Mouse (Mus musculus) liver, embryonic 15.5 days (tissue): ENCODE measurements around the gene Bud23. TPM values are rescaled to one million over a fixed set of nuclear protein-coding genes. Genes with fewer than 3 reads are reported as not detected.
A peak's percentile ranks its signal among the peaks of the same experiment; 100 is the strongest.

Experiments used
- ATAC-seq: fragments of 200-750 bp; cut with Nextera tagmentation; 2 replicates; pipeline ENCODE4 v1.8.0; 2017; ENCODE audit warnings: moderate number of reproducible peaks, mild to moderate bottlenecking, moderate library complexity; ENCODE audit not compliant: insufficient read depth
- H3K27ac ChIP-seq: fragments of 300-500 bp; sonication (generic); replicated peaks from 2 replicates; pipeline ENCODE4 v1.5.1; 2015; ENCODE audit warnings: mild to moderate bottlenecking, inconsistent platforms
- H3K27me3 ChIP-seq: fragments of 300-500 bp; sonication (generic); 2 replicates; pipeline ENCODE4 v1.6.1; 2015; ENCODE audit warnings: mild to moderate bottlenecking, inconsistent platforms
- H3K36me3 ChIP-seq: fragments of 300-500 bp; sonication (generic); replicated peaks from 2 replicates; pipeline ENCODE4 v1.6.1; 2015; ENCODE audit warnings: moderate library complexity, mild to moderate bottlenecking, inconsistent platforms
- H3K4me1 ChIP-seq: fragments of 300-500 bp; sonication (generic); replicated peaks from 2 replicates; pipeline ENCODE4 v1.6.1; 2015; ENCODE audit warnings: inconsistent platforms
- H3K4me2 ChIP-seq: fragments of 300-500 bp; sonication (generic); 2 replicates; pipeline ENCODE4 v1.6.1; 2015; ENCODE audit warnings: moderate library complexity, mild to moderate bottlenecking, inconsistent platforms
- H3K4me3 ChIP-seq: fragments of 300-500 bp; sonication (generic); replicated peaks from 2 replicates; pipeline ENCODE4 v1.5.1; 2015; ENCODE audit warnings: mild to moderate bottlenecking, inconsistent platforms
- H3K9ac ChIP-seq: fragments of 300-500 bp; sonication (generic); 2 replicates; pipeline ENCODE4 v1.6.1; 2015; ENCODE audit warnings: moderate library complexity, mild to moderate bottlenecking, inconsistent platforms
- H3K9me3 ChIP-seq: fragments of 300-500 bp; sonication (generic); replicated peaks from 2 replicates; pipeline ENCODE4 v1.6.1; 2016; ENCODE audit warnings: inconsistent platforms
- WGBS: fragments of 180-500 bp; shearing (Covaris S2); methylation state at CpG from one replicate; pipeline ENCODE4 v1.1.7; 2015; ENCODE audit warnings: mixed read lengths; ENCODE audit not compliant: insufficient replicate concordance; 5-methylcytosine and 5-hydroxymethylcytosine counted together
- polyA plus RNA-seq: library from polyadenylated mRNA; unstranded; fragments of >200 nt; fragmentation: Nextera tagmentation; extraction: Ambion mirVana; gene quantifications from 2 replicates; pipeline ENCODE4 v1.2.1, GENCODE M21; 2015

The Bud23 gene
- polyA plus RNA-seq, 1 experiment from 2014 or later: 56.4 TPM

DNA sequence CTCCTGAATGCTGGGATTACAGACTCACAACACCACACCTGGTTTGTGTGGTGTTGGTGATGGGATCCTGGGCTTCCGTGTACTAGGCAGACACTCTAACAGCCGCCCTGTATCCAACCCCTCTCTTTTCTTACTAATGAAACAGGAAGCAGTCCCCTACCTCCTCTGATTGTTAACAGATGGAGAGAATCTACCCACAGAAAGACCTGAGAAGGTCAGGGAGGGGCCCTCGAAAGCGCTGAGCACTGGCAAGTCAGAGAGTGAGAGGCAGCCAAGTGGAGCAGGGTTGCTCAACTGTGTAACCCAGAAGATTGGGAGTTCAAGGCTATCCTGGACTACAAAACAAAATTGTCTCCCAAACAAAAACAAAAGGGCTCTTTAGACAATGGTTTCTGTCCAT lies 22.1 kb upstream of the Bud23 start:
- Histone ChIP-seq H3K4me3 (no peak overlapping the region), H3K27ac (no peak overlapping the region), H3K9ac (no peak overlapping the region), H3K27me3 (peaks cover 59% of the 10 kb centered on the region), H3K4me2 (no peak overlapping the region), H3K9me3 (no peaks in the 10 kb centered on the region), H3K36me3 (no peaks in the 10 kb centered on the region), H3K4me1 (no peaks in the 10 kb centered on the region)
- ATAC-seq: no peak
- 44% methylated on average over 4 of the region's 4 CpGs for WGBS

DNA sequence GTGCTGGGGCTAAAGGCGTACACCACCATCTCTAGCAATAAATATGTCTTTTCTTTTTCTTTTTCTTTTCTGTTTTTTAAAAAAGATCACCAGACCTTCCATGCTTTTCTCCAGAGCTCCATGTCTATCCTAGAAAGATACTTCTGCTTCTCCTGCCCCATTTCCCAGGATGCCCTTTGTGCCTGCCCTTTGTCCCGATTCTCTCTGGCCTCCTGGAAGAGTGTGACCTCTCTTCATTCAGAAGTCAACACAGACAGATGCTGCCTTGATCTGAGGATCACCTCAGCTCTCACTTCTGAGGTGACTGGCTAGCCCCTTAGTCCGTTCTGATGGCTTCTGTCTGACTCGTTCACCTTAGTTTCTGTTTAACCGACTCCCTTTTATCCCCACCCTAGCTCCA lies 15.8 kb upstream of the Bud23 start:
- Histone ChIP-seq H3K9me3 (no peaks in the 10 kb centered on the region), H3K27me3 (peaks cover 33% of the 10 kb centered on the region), H3K4me2 (no peak overlapping the region), H3K36me3 (no peaks in the 10 kb centered on the region), H3K4me1 (peaks cover 18% of the 10 kb centered on the region), H3K4me3 (no peak overlapping the region), H3K9ac (no peak overlapping the region), H3K27ac (no peak overlapping the region)
- WGBS: 64% methylated on average over 5 of the region's 5 CpGs
- no peak for ATAC-seq

DNA sequence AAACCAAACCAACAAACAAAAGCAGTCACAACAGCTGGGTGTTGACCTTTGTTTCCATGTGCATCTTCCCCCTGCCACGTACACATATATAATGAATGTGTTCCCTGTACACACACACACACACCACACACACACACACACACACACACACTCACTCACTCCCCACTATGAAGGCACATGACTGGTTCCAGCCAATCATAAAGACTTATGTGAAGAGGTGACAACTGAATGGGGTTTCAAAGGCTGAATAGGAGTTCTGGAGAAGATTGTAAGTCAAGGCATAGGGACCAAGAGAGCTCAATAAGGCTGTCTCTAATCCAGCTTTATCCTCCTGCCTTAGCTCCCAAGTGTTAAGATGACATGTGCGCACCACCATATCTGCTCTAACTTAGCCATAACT lies 14.8 kb upstream of the Bud23 start:
- no peak overlapping the region for H3K4me3 ChIP-seq
- peaks cover 30% of the 10 kb centered on the region for H3K27me3 ChIP-seq
- 82% methylated on average over 2 of the region's 2 CpGs for WGBS
- H3K9ac ChIP-seq: no peak overlapping the region
- no peak overlapping the region for H3K4me2 ChIP-seq
- H3K36me3 ChIP-seq: no peaks in the 10 kb centered on the region
- H3K27ac ChIP-seq: no peak overlapping the region
- no peak for ATAC-seq
- no peaks in the 10 kb centered on the region for H3K9me3 ChIP-seq
- H3K4me1 ChIP-seq: peaks cover 18% of the 10 kb centered on the region

DNA sequence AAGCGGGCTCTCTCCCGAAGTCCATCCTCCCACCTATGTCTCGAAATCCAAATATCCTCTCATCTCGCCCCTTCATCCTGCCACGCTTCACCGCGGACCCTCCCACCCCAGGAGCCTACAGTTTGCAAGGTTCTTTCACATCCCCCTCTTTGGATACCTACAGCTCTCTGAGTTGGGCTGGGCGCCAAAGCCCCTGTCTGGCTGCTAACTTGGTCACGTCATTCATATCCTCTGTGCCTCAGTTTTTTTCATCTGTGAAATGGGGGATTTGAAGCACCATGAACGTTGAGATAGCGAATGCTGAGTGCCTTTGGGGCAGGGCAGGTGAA lies 13.7 kb upstream of the Bud23 start:
- Histone ChIP-seq H3K27ac (no peak overlapping the region), H3K4me3 (peak overlapping the region; percentile 63), H3K9me3 (no peaks in the 10 kb centered on the region), H3K4me1 (peaks cover 18% of the 10 kb centered on the region), H3K36me3 (no peaks in the 10 kb centered on the region), H3K27me3 (peaks cover 30% of the 10 kb centered on the region), H3K4me2 (peak overlapping the region; percentile 92), H3K9ac (0 out of 2 replicates have a peak overlapping the region, but pooled peaks have one; percentile 19)
- 1% methylated on average over 11 of the region's 11 CpGs for WGBS
- ATAC-seq: no peak

DNA sequence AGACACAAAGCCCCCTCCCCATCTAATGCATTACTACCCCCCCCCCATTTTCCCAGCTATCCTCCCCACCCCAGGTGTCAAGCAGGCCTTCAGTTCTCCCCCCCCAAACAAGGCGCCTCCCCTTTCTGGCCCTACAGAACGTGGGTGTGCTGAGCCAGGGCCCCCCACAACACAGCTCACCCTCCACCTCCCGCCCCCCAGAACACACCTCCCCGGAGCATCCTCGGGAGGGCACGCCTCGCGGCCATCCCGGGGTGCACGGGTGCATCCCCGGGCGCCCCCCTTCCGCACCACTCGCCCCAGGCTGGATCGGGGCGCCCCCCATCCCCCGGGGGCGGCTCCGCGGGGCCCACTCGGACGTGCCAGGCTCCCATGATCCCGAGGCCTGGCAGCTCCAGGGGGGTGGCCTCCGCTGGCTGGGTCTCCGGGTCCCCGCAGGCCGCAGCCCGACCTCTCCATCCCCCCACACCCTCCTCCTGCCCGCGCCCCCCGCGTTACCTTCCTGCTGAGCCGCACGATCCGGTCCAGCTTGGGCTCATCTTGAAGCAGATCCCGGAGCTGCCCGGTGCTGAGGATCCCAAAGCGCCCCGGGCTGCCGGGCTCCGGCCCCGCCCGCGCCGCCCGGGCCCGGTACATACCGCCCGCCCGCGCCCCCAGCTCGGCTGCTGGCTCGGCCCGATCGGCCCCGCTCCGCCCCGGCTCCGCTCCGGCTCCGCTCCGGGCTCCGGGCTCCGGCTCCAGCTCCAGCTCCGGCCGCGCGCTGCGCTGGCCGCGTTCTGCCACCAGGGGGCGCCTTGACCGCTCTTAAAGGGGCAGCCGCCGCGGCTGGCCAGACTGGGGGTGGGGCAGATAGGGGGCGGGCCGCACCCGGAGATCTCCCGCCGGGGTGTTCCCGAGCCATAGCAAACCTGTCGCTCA lies 13.1 kb upstream of the Bud23 start, which contains the start of gene Vps37d:
Gene Vps37d (minus strand): TSS at position 703 of the 918 bp plus-strand sequence.
- H3K4me3 ChIP-seq: peak within 1 kb of the TSS; percentile 63
- H3K4me1 ChIP-seq: peaks cover 20% of the 10 kb centered on the region
- peak within 1 kb of the TSS; percentile 66 for H3K9ac ChIP-seq
- H3K27me3 ChIP-seq: peaks cover 30% of the 10 kb centered on the region
- peak; percentile 78 for ATAC-seq
- H3K4me2 ChIP-seq: peak within 1 kb of the TSS; percentile 92
- H3K9me3 ChIP-seq: no peaks in the 10 kb centered on the region
- H3K36me3 ChIP-seq: no peaks in the 10 kb centered on the region
- H3K27ac ChIP-seq: no peak within 1 kb of the TSS
- under 1% methylated on average over 67 of the region's 83 CpGs for WGBS

DNA sequence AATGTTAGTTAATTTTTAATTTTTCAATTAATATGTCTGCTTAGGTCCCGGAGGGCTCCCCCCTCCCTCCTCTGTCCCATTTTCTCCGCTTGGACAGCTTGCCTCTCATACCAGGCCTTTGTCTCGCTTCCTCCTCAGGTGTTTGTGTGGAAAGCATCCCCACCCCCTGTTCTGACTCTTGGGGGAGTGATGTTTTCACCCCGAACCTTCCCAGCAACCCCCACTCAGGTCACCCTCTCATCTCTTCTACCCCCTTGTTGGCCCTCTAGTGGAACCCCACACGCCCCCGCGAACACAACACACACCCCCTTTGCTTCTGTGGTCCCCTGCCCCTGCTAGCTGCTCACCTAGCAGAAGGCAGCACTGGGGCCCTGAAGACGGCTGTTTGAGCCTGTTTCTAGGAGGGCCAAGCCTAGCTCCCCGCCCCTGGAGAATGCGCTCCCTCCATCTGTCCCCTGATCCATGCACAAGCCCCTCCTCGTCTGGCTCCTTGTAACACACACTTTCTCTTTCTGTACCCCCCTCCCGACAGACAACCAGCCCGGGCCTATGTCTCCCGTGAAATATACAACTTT lies 12.3 kb upstream of the Bud23 start:
- H3K9me3 ChIP-seq: no peaks in the 10 kb centered on the region
- H3K4me3 ChIP-seq: no peak overlapping the region
- peaks cover 29% of the 10 kb centered on the region for H3K27me3 ChIP-seq
- no peak overlapping the region for H3K27ac ChIP-seq
- H3K36me3 ChIP-seq: no peaks in the 10 kb centered on the region
- no peak for ATAC-seq
- WGBS: 46% methylated on average over 14 of the region's 14 CpGs
- H3K4me2 ChIP-seq: peak overlapping the region; percentile 92
- H3K9ac ChIP-seq: no peak overlapping the region
- H3K4me1 ChIP-seq: peaks cover 20% of the 10 kb centered on the region

DNA sequence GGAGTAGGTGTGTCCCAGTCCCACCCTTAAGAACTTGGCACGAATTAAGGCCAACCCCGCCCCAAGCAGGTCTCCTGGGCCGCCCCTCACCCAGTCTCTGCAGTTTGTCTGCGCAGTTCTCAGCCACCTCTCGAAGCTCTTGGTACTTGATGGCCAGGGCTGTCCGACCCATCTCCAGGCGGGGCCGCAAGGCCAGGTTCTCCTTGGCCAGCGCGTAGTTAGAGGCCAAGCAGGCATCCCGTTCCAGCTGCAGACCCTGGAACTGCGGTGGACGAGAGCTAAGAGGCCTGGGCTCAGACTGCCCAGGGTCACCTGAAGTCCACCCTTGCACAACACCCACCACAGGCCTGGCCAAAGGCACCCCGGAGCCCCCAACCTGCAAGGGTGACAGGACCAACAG lies 11.6 kb upstream of the Bud23 start:
- no peaks in the 10 kb centered on the region for H3K9me3 ChIP-seq
- WGBS: 72% methylated on average over 14 of the region's 14 CpGs
- no peak overlapping the region for H3K4me3 ChIP-seq
- no peak overlapping the region for H3K4me2 ChIP-seq
- peaks cover 23% of the 10 kb centered on the region for H3K27me3 ChIP-seq
- peaks cover 20% of the 10 kb centered on the region for H3K4me1 ChIP-seq
- ATAC-seq: no peak
- no peaks in the 10 kb centered on the region for H3K36me3 ChIP-seq
- no peak overlapping the region for H3K27ac ChIP-seq
- no peak overlapping the region for H3K9ac ChIP-seq

DNA sequence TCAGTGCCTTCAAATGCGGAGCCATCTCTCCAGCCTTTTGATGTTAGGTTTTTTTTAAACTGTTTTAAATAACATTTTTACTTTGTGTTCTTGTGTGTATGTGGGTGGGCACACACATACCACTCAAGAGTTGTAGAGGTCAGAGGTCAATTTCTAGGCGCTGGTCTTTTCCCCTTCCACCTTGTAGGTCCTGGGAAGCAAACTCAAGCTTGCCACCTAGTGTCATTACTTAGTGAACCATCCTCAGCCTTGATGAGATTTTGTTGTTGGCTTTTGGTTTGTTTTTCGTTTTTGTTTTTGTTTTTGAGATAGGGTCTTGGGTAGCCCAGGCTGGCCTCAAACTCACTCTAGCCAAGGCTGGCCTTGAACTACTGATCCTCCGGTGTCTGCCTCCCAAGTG lies 10.9 kb upstream of the Bud23 start:
- no peak overlapping the region for H3K4me2 ChIP-seq
- no peak for ATAC-seq

DNA sequence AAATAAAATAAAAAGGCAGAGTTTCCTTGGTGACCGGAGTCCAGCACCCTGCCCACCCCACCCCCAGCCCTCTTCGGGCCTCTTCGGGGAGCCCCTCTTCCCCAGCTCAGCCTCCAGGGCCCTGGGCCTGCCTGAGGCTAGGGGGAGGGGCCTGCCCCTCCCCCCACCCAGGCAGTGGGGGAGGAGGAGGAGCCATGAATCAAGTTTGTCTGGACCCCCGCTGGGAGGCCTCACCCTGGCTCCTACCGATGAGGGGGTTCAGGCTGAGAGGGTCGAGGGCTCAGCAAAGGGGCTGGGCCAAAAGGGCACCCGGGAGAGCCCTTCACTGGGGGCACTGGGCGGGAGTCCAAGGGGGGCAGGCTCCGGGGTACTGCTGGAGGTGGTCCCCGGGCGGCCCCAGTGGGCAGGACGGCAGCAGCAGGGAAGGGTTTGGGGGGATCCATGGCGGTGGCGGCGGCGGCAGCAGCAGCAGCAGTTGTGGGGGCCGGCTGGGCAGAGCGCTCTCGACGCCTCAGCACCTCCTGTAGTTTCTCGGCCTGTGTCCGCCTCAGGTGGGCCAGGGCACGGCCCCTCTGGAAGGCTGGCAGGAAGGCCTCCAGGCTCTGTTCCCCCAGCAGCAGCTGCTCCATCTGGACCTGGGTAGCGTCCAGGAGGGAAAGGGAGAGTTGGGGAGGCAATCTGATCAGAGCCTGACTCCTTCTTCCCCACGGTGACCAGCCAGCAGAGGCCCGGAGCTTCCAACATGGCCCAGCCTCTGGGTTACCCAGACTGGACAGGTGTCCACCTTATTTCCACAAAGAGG lies 8.8 kb upstream of the Bud23 start:
- no peak for ATAC-seq
- no peaks in the 10 kb centered on the region for H3K9me3 ChIP-seq
- no peak overlapping the region for H3K9ac ChIP-seq
- no peak overlapping the region for H3K4me2 ChIP-seq
- H3K27ac ChIP-seq: no peak overlapping the region
- H3K4me3 ChIP-seq: no peak overlapping the region
- peaks cover 33% of the 10 kb centered on the region for H3K4me1 ChIP-seq
- H3K27me3 ChIP-seq: peaks cover 9% of the 10 kb centered on the region
- H3K36me3 ChIP-seq: no peaks in the 10 kb centered on the region; the same call in 1 of the 2 replicates
- 47% methylated on average over 26 of the region's 26 CpGs for WGBS

More for the DNA sequence above, 10.9 kb upstream of the Bud23 start:
- Histone ChIP-seq H3K36me3 (no peaks in the 10 kb centered on the region), H3K27ac (no peak overlapping the region), H3K4me1 (peaks cover 27% of the 10 kb centered on the region), H3K9me3 (no peaks in the 10 kb centered on the region), H3K27me3 (peaks cover 23% of the 10 kb centered on the region), H3K4me3 (no peak overlapping the region), H3K9ac (no peak overlapping the region)
- 50% methylated on average over 4 of the region's 4 CpGs for WGBS

DNA sequence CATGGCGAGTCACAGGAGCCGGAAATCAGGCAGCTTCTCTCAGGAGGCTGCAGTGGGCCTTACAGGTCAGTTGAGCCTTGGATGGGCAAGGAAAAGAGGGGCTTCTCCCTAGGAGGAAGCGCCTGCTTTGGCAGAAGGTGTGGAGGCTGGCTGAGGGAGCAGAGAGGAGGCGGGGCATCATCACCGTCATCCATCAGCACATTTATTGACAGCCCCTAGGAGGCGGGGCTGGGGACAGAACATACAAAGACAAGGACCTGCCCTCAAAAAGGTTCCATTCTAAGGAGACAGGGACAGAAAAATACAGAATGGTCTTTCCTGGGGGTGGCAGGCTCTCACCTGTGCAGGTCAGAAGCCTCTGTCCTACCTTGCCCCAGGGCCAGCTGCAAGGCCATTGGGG lies 8.0 kb upstream of the Bud23 start:
- Histone ChIP-seq H3K4me3 (no peak overlapping the region), H3K4me2 (no peak overlapping the region), H3K27me3 (peaks cover 2% of the 10 kb centered on the region), H3K27ac (no peak overlapping the region), H3K36me3 (peaks cover 8% of the 10 kb centered on the region), H3K9me3 (no peaks in the 10 kb centered on the region), H3K4me1 (peaks cover 24% of the 10 kb centered on the region), H3K9ac (no peak overlapping the region)
- no peak for ATAC-seq
- WGBS: 54% methylated on average over 6 of the region's 6 CpGs

DNA sequence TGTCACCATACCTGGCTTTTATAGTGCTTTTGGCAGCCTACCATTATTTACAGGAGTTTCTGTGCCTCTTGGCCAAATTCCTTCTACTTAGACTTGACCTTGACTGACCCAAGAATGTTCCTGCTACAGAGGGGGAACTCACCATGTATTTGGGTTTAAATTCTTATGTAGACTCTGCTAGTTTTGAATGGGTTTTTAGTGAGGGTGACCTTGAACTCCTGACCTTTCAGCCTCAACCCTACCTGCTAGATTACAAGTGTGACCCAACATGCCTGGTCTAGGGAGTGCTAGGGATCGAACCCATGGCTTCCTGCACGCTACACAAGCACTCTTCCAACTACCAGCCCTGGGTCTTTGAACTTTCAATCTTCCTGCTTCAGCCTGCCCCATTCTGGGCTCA lies 7.3 kb upstream of the Bud23 start:
- Histone ChIP-seq H3K9me3 (no peaks in the 10 kb centered on the region), H3K36me3 (peaks cover 12% of the 10 kb centered on the region), H3K4me1 (peaks cover 18% of the 10 kb centered on the region), H3K27ac (no peak overlapping the region), H3K27me3 (no peaks in the 10 kb centered on the region), H3K4me2 (no peak overlapping the region), H3K4me3 (no peak overlapping the region), H3K9ac (no peak overlapping the region)
- ATAC-seq: no peak
- WGBS: 72% methylated on average over 2 of the region's 2 CpGs
